Mouse (Mus musculus): ENCODE results near the gene Olfr1339.
A peak's percentile ranks its signal among the peaks of the same experiment; 100 is the strongest.

The Olfr1339 gene

DNA sequence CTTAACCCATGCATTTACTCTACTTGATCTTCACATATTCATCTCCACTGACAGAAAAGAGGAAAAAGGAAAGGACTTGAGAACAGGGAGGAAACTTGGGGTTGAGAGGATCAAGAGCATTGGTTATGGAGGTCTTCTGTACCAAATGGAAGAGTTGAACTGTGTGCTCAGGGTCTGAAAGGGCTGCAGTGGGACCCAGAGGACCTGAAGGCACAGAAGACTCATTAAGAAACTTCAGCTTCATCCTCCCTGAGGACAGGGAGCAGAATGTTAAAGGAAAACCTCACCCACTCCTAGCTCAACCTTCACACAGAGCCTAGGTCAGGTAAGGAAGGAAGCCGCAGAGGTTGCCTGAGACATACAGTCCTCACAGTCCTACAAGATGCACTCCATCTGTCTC is at the start of gene Olfr1339:
Gene Olfr1339 (plus strand): TSS at position 301 of the 400 bp plus-strand sequence.
- no peak for DNase-seq (ENCODE audit: low read depth, low spot score)

DNA sequence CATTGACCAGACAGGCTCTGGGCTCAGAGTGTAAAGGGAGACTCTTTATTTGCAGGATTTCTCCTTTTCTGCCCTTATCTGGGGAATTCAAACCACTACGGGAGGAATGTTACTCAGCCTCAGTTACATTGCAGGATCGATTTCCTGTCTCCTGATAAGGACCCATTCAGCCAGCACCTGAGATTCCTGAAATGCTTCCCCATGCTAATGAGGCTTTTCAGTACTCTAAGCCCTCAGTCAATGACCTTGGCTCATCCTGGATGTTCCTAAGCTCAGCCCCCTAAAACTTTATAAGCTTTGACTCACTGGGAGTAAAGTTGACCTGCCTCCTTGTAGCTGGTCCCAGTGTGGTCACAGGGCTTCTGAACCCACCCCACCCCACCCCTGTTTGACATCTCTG is 44.9 kb upstream of the Olfr1339 start:
- peak; percentile 79 for DNase-seq (ENCODE audit: low read depth, low spot score)

GRCm38 (mm10) chr4:118692412-118692973 is 39.5 kb upstream of the Olfr1339 start, which contains the start of gene Olfr1342:
Gene Olfr1342, minus strand, starts transcription at chr4:118692756.
- no peak for DNase-seq (ENCODE audit: low read depth, low spot score)

GRCm38 (mm10) chr4:118693812-118694211 is 38.2 kb upstream of the Olfr1339 start:
- no peak for DNase-seq (ENCODE audit: low read depth, low spot score)

GRCm38 (mm10) chr4:118703223-118703622 is 28.8 kb upstream of the Olfr1339 start, which contains the start of gene Olfr1341:
Gene Olfr1341, plus strand, starts transcription at chr4:118703523.
- DNase-seq (ENCODE audit: low read depth, low spot score): no peak

DNA sequence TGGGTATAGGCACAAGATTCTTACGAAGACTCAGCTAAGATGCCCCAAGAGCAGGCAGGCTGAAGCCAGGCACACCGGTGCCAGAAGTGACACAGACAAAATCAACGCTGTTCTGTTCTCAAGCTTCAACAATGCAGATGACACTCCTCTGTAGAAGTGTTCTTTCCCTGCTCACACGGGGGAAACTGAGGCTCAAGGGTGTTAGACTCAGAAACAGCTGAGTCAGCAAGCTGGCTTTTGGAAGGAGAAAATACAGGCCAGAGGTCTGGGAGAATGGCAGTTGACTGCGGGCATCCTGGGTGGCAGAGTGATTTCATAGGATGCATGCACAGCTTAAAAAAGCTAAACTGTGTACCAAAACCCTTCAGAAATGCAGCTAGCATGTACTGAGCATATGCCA is 23.9 kb upstream of the Olfr1339 start:
- no peak for DNase-seq (ENCODE audit: low read depth, low spot score)

- peak; percentile 89 for DNase-seq (ENCODE audit: low read depth, low spot score)
Observed at GRCm38 (mm10) chr4:118711656-118712055, 20.3 kb upstream of the Olfr1339 start.

- DNase-seq (ENCODE audit: low read depth, low spot score): no peak
Observed at GRCm38 (mm10) chr4:118719838-118720237, 12.1 kb upstream of the Olfr1339 start, which contains the start of gene Olfr1340. Gene Olfr1340, plus strand, starts transcription at chr4:118720138.

GRCm38 (mm10) chr4:118721742-118722483 is 10.1 kb upstream of the Olfr1339 start:
- peak; percentile 41 for DNase-seq (ENCODE audit: low read depth, low spot score)

DNA sequence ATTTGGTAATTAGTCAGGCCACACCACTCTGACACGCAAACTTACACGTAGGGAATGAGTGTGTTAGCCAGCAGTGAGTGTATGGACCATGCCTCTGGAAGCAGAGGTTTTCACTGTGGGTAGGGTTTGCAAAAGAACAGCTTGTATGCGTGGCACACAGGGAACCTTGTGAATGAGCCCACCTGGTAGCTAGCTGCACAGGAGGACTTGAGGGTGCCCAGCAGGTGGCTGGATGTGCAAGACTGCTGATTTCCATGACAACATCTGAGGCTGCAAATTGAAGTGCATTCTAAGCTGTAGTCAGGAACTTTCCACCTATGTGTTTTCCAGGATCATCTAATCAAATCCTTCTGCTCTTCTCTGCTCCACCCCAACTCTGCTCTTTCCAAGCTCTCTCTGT is 7.6 kb downstream of the Olfr1339 start:
- DNase-seq (ENCODE audit: low read depth, low spot score): peak; percentile 32

GRCm38 (mm10) chr4:118740988-118741698 is 9.2 kb downstream of the Olfr1339 start:
- DNase-seq (ENCODE audit: low read depth, low spot score): peak; percentile 99

GRCm38 (mm10) chr4:118741881-118742280 is 9.9 kb downstream of the Olfr1339 start:
- DNase-seq (ENCODE audit: low read depth, low spot score): no peak

DNA sequence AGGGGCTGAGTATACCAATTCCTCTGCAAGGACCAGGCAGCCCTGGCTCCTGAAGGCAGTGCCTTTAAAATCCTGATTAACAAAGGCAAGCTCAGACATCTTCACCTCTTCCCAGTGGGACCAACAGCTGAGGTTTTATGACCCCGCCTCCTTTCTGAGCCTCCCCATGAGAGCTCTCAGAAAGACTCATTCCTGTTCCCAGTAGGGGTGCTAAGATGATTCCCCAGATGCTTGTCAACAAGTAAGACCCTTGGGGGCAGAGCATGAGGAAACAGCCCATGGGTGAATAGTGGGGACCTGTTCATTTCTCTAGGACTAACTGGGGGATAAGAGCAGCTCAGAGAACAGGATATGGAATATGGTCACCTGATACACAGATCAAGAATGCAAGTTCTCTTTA is 26.7 kb downstream of the Olfr1339 start, which contains the start of gene Olfr1338:
Gene Olfr1338 (minus strand): TSS at position 101 of the 400 bp plus-strand sequence.
- no peak for DNase-seq (ENCODE audit: low read depth, low spot score)

- DNase-seq (ENCODE audit: low read depth, low spot score): no peak
Observed at GRCm38 (mm10) chr4:118782486-118782885, 50.5 kb downstream of the Olfr1339 start, which contains the start of gene Olfr1337. Gene Olfr1337, minus strand, starts transcription at chr4:118782586.

Data from ES-CJ7 (cell line).